Mouse (Mus musculus) cerebellum, adult 9-11 months (tissue): Measurements from ENCODE around the gene Washc4.
A peak's percentile ranks its signal among the peaks of the same experiment; 100 is the strongest.
"Not testable (repeated sequence)": the region's sequence is repeated elsewhere in the genome, so short reads cannot be mapped to it uniquely, and the experiment has no call there.

Experiments used
- DNase-seq: peaks from one replicate; pipeline ENCODE4 v3.0.0; 2022

The Washc4 gene

DNA sequence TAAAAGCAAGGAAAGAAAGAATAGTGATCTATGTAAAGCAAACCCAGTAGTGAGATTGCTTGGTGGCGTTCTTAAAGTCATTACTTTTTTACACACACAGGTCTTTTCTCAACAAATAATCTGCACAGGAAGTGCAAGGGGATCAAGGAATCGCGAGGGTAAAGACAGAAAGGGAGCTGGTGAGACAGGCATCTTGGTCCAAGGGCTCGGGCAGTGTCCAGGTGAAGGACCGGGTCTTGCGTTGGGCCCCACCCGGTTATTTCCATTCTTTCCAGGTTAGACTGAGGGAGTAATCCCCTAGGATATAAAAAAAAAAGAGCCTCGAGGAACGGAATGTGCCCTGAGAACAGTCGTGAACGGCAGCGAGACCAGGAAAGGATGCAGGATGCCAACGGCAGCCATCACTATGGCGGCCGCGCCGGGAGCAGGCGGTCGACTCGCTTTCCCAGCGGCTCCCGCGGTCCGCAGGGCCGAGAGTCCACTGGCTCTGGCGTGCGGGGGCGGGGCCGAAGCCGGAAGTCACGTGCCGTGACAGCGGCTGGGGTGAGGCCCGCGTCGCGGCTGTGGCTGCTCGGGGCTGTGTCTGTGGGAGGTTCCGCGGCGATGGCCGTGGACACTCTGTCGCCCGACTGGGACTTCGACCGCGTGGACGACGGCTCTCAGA lies at the start of gene Washc4:
Gene Washc4 (plus strand): TSS at position 314 of the 664 bp plus-strand sequence.
- DNase-seq = peak; percentile 96

DNA sequence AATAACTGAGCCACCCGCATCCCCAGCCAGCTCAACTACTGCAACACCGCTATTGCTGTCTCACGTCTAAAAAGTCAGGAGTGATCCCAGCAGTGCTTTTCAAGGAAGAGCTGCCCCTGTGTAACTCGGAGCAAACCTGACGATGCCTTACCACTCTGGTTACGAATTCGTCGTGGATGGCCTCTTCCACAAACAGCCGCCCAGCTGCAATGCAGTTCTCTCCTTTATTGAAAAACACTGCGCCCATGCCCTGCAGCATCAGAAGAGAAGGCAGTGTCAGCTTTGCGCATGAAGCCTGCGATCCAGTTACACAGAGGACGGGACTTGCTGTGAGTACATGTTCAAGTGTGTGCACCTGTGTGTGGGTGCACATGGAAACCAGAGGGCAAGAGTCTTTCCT lies 46.2 kb upstream of the Washc4 start:
- no peak for DNase-seq

DNA sequence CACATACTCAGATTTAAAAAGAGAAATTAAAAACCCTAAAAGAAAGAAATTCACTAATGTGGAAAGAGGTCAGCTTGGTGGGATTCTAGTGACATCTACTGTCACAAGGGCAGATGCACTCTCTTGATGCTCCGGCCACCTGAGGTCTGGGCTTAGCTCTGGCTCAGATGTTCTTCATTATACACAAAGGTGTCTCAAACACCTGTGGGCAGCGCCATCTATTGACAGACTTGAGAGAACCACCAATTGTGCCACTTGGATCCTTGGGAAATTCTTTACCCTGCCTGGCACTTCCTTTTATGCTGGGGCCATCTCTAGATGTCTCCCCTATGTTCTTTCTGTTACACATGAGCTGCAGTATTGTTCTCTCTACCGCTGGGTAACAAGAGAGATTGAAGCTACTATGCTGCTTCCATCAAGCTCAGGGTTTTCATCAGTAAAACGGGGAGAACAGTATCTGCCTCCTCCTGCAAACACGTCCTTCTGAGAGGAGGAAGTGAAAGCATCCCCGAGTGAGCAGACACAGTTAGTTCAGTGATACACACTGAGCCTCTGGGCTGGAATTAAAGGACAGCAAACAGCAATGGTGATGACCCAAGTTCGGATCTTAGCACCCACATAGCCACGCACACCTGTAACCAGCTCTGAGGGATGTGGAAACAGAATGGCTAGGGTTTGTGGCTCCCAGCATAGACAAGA lies 34.4 kb upstream of the Washc4 start:
- no peak for DNase-seq

DNA sequence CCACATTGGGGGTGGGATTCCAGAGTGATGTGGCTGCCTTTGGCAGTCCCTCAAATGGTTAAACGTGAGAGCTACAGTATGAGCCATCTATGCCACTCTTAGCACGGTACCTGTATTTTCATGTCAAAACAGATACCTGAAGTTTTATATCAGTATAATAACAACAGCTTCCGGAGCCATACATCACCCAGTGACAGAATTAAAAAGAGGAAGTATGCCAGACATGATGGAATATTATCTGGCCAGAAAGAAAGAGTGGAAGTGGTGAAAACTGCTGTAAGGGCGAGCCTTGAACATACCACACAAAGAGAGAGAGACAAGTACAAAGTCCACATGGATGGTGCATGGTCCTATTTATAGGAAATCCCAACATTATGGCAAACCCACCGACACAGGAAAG lies 32.2 kb upstream of the Washc4 start:
- DNase-seq = no peak

DNA sequence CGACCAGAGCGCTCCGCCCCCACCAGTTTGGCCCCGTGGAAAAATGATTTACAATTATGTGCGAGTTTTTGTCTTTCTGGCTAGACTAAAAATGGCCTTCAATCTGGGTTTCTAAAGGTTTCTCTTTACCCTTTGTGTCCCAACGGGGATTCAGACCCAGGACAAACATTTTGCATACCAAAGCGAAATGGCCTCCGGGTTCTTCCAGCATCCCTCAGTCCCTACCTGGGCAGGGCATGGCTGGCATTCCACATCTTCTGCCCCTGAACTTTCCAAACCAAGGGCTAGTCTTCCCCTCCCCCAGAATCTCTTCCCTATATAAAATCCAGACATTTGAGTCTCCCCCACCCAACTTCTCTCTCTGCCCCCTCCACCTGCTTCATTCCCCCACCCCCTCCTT lies 29.8 kb upstream of the Washc4 start:
- no peak for DNase-seq

DNA sequence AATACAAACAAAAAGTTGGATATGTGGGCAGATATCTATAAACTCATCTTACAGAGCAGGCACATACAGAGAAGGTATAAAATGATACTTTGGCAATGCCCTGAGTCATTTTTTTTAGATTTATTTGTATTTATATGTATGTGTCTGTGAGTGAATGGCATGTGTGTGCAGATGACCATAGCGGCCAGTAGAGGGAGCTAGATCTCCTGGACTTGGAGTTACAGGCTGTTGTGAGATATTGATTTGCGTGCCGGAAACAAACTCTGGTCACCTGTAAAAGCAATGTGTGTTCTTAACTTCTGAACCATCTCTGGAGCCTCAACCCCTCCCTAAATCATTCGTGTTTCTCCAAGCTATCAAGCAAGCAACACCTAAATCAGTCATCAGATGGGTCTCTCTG lies 22.6 kb upstream of the Washc4 start:
- DNase-seq = no peak

DNA sequence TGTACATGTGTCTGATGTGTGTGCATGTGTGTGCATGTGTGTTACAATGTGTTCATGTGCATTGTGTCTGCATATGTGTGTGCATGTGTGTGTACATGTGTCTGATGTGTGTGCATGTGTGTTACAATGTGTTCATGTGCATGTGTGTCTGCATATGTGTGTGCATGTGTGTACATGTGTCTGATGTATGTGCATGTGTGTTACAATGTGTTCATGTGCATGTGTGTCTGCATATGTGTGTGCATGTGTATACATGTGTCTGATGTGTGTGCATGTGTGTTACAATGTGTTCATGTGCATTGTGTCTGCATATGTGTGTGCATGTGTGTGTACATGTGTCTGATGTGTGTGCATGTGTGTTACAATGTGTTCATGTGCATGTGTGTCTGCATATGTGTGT lies 19.3 kb upstream of the Washc4 start:
- DNase-seq = not testable (repeated sequence)

DNA sequence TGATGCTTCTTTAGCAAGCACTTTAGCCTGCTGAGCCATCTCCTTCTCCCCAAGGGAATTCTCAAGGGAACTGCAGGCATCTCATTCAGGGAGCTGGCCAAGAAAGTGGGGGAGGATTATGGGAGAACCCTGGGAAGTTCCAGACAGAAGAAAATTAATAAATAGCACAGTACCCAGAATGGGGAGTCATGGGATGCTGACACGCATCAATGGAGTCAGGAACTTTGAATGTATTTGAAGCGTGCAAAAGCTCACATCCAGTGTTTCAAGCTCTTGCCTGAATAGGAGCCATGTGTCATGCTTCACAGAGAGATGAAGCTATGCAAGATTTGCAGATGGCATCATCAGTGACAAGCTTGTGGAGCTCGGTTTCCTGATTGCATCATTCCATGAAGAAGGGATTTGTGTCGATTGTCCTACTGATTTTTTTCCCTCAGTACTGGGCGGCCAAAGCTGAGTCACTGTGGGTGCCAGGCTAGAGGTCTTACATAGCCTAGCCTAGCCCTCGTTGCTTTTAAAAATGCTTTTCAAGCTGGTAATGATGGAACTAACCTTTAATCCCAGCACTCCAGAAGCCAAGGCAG lies 13.1 kb upstream of the Washc4 start:
- DNase-seq = no peak

DNA sequence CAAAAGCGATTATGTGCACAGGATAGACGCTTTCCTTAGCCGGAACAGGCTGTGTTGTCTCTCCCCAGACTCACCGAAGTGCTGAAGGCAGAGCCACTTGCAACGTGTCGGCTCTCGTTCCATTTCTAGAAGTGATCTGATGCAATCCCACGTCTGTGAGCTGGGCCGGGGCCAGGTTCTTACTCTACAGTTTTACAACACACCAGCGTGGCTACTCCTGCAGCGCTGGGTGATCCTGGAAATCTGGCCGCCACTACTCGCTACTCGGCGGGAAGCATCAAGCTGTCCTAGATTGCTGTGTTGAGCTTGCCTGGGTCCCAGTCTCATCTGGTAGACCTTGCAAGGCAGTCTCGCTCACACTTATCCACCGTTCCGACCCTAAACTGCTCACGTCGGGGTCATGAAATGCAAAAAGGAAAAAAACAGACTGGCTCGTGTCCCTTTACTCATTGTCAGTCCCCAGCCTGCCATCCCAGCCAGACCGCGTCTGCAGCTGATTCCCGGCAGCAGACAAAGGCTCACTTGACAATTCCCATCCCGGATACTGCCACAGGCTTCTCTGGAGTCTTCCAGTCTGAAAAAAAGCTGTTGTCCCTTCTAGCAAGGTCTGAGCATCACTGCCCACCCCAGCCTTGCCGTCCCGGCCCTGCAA lies 10.2 kb upstream of the Washc4 start:
- peak; percentile 66 for DNase-seq

DNA sequence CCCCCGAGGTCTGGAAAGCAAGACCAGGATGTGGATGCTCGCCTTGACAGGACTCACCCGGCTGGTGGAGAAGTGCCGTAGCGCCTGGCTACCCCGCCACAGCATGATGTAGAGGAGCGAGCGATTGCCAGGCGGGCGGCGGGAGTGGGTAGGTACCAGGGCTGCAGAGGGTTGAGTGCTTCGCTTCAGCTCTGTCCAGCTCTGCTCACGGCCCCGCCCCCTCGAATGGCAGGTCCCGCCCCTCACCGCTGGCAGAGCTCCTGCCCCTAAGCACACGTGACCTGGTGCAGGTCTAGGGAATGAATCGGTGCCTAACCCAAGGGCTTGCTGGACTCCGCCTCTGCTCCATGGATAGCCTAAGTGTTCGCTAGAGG lies 9.7 kb upstream of the Washc4 start, which contains the start of gene Aldh1l2:
Gene Aldh1l2 (minus strand): TSS at position 231 of the 374 bp plus-strand sequence.
- DNase-seq = peak; percentile 88

DNA sequence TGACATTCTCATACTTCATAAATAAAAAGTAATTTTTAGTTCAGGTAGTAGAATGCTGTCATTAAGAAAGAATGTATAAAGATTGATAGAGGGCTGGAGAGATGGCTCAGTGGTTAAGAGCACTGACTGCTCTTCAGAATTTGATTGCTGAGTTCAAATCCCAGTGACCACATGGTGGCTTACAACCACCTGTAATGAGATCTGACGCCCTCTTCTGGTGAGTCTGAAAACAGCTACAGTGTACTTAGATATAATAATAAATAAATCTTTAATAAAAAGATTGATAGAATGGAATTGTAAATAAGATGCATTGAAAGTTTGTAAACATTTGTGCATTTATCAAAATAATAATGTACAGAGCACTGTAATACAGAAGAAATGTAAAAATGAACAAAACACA lies 7.1 kb upstream of the Washc4 start:
- DNase-seq = no peak

DNA sequence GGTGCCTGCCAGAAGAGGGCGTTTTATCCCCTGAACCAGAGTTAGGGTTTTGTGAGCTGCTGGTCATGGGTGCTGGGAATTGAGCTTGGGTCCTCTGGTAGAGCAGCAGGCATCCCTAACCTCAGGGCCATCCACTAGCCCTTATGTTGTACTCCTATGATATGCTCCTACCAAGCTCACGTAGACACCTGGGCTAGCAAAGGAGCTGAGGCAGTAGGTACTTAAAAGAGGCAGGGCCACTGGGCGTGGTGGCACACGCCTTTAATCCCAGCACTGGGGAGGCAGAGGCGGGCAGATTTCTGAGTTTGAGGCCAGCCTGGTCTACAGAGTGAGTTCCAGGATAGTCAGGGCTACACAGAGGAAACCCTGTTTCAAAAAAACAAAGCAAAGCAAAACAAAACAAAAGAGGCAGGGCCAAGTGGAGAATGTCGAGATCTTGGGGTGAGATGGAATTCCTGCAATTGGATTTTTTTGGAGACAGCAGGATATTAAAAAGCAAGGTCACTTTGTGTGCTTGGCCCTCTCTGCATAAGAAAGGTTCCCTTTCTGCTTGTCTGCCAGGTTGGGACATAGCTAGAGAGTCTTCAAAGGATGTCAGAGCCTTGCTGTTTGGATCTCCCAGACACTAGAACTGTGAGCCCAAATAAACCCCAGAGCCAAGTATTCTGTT lies 4.1 kb upstream of the Washc4 start:
- no peak for DNase-seq

DNA sequence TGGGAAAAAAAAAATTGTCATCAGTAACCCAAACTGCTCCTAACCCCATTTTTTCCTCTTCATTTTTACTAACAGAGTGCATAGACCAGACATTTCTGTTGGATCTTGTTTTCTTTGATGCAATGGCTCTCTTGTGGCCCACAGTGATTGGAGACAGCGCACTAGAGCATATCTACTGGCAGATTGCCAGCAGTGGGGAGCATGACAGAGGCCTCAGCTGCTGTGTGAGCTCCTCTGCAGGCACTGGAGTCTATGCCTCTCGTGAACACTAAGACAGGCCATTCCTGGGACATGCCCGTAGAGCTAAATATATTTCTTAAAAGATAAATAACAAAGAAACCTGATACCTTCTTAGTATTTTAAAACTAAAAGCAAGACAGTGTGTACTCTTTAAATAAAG lies 3.5 kb upstream of the Washc4 start:
- no peak for DNase-seq

DNA sequence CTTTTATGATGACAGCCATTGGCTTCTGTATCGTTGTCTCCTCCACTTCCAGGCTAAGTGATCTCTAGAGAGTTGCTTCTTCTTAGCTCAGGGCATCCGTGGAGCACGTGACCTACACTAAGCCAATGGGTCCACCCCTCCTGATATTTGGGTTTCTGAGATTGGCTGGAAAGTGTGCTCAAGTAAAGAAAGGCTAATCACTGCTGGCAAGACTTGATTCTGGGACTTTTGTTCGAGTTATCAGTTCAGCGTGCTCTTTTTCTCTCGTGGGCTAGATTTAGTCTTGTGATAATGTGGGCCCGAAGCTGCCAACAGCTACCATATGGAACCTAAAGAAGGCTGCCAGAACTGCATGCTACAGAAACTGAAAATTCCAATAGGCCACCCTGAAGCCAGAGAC lies 1.3 kb upstream of the Washc4 start:
- peak; percentile 53 for DNase-seq

DNA sequence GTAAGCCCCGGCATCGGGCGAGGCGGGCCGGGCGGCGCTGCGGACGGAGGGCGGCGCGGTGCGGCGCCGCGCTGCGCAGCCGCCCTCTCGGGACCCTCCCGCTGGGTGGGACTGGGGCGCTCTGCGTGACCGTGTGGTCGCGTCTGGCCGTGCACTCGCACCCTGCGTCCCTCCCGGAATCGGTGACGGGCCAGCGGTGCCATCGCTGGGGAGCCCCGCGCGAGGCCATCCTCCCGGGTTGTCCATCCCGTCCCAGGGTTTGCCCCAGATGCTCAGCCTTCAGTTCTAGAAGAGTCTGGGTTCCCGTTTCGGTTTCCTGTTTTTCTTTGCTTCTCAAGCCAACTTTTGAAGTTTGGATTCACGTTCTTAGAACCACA lies 539 bp downstream of the Washc4 start:
- no peak for DNase-seq

DNA sequence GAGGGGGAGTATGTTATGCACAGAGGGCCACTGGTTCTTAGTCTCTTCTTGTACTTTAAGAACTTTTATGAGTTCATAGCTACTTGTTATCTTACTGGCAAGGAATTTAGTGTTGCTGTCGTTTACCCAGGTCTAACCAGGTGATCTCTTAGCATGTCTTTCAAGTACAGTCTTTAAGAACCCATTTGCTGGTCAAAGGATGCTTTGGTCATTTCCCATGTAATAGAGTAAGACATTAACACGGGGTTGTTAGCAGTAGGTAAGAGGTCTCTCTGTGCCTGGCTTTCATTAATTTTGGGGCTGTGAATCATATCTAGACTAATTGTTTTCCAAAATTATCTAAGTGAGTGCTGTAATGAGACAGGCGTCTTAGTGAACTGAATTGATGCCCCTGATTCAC lies 1.8 kb downstream of the Washc4 start:
- DNase-seq = no peak

DNA sequence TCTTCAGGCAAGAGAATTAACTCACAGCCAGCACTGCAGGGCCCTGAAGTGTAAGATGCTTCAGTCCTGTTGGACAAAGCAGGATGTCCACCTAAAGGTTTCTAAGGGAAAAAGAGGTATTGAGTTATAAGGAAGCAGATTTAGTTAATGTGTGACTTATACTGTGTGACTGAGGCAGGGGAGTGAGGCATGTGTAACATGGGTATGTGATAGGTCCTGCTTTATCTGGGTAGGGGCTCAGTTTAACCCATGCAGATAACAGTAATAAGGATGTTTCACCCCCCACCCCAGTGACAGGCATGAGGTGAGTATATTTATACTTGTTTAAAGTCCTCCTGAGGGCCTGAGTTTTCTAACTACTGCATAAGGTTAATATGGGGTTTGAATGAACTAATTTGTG lies 19.5 kb downstream of the Washc4 start:
- no peak for DNase-seq

DNA sequence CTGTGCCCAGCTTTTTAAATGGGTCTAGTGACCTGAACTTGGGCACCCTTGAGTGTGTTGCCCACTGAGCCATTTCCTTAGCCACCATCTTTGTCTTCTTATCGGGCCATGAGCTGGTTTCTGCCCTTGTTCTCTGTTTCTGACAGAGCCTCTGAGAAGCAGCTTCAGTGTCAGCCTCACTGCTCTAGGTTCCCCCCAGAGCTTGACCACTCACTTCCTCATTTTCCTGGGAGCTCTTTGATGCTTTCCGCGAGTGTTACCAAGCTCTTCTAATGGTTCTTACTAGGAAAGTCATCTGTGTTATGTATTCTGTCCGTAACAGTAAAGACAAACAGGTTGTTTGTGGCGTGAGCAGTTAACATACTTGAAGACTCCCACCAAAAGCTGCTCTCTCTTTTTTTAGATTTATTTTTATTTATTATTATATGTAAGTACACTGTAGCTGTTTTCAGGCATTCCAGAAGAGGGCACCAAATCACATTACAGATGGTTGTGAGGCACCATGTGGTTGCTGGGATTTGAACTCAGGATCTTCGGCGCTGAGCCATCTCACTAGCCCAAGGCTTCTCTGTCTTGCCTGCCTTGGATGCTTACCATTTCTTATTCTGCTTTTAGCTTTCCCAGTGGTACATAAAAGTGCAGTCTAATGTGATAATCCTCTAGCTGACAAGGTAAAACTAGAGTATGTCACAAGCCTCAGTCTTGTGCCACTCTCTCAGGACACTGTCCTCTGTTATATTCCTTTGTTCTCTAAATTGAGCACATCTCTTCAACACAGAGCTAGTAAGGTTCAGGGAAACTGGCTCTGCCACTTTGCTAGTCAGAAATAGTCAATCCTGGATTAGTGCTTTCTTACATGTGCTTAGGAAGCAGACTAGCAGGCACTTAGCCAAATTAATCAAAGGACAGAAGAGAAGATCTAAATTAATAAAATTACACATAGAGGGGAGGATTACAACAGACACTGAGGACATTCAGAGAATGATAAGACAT lies 22.2 kb downstream of the Washc4 start:
- no peak for DNase-seq

DNA sequence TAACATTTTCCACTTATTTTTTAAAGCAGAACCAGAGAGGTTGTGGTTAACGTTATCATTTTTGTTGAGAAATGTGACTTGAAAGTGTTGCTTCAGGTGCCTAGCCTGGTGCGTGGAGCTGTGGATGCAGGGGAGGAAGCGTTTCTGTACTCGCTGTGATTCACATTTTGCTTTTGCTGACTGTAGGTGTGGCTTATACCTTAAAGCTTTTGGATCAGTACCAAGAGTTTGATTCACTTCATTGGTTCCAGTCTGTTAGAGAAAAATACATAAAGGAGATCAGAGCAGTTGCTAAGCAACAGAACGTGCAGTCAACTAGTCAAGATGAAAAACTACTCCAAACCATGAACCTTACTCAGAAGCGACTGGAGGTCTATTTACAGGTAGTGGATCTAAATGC lies 47.2 kb downstream of the Washc4 start:
- DNase-seq = no peak

DNA sequence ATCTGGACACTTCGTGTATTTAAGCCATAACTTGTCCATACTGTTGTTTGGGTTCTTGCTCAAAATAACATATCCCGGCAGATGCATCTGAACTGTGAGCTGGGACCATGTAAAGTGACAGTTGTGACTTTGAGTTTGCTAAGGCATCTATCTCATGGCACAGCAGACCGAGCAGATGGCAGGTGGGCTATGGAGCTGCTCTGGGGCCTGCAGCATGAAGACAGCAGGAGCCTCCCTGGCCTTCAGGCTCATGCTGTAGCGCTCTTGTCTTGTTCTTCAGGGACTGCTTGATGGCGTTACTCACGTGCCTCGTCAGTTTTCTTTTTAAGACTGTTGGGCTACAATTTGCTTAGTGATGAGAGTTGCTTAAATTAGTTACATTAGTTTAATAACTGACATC lies 49.1 kb downstream of the Washc4 start:
- peak; percentile 56 for DNase-seq

DNA sequence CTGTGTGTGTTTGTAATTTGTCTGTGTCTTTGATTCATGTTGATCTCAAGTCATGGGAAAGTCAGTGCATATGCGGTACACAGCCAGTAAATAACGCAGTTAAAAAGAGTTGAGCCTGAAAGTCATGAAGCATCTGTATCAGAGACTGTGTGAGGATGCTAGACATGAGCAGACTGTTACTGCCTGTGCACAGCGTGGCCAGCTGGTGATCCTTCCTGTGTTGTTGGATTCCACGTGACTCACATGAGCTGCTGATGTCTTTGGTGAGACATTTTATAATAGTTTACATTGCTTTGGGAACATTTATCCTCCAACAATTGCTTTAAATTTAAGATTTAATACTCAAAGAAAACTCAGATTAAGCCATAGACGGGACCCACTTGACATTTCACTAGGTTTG lies 51.0 kb downstream of the Washc4 start:
- DNase-seq = no peak

DNA sequence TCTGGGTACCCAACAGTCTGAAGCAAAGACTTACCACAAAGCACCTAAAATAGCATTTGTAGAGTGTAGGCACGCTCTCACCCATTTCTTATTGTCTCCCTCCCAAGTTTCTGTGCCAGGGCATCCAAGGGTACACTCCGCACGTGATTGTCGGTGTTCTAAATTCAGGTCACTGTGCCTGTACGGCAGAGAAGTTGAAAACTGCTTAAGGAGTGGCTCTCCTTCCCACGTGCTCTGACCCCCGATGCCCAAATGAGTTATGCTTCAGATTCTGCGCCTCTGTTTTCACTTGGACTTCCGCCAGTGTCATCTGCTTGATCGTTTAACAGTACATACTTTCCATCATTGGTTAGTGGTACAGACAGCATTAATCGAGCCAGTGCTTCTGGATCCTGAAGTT lies 57.1 kb downstream of the Washc4 start:
- DNase-seq = no peak
